Mouse (Mus musculus) embryo, embryonic 11.5 days (tissue): ENCODE results near the gene Rftn2.

Experiments used
- DNase-seq: peaks from one replicate; pipeline ENCODE4 v3.0.0-alpha.2; 2012; ENCODE audit warnings: low read depth, low spot score

Rftn2 gene

DNA sequence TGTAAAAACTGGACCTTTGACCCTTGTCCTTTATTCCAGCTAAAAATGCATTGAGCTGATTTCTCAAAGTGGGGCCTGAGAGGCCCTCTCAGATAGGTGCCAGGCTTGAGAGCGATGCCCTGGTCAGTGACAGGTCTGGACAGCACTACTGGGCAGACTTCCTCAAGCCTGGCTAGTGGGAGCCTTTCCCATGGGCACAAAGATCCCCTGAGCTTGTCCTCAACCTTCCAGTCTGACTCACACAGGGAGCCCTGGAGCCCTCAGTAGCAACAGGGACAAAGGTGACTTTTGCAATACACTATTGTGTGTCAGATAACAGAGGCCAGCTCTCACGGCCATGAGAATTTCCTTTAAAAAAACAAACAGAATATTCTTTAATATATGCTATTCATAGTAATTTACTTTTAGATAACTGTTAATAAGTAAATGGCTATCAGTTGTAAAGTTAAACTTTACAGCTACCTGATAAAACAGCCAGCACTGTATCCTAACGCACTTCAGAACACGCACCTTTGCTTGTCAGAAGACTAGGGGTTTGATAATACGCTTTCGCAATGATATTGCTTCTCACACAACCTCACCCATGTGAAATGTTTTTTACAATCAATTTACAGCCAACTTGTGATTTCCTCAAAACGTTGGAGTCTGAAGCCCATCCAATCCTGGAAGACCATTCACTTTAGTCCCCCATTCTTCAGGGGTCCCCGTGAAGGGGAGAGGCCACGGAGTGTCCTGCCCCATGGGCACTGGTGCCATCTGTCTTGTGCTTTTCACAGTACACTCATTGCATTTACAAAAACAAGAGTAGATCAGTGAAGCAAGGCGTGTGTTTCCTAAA lies 52.6 kb downstream of the Rftn2 start:
- DNase-seq = no peak

DNA sequence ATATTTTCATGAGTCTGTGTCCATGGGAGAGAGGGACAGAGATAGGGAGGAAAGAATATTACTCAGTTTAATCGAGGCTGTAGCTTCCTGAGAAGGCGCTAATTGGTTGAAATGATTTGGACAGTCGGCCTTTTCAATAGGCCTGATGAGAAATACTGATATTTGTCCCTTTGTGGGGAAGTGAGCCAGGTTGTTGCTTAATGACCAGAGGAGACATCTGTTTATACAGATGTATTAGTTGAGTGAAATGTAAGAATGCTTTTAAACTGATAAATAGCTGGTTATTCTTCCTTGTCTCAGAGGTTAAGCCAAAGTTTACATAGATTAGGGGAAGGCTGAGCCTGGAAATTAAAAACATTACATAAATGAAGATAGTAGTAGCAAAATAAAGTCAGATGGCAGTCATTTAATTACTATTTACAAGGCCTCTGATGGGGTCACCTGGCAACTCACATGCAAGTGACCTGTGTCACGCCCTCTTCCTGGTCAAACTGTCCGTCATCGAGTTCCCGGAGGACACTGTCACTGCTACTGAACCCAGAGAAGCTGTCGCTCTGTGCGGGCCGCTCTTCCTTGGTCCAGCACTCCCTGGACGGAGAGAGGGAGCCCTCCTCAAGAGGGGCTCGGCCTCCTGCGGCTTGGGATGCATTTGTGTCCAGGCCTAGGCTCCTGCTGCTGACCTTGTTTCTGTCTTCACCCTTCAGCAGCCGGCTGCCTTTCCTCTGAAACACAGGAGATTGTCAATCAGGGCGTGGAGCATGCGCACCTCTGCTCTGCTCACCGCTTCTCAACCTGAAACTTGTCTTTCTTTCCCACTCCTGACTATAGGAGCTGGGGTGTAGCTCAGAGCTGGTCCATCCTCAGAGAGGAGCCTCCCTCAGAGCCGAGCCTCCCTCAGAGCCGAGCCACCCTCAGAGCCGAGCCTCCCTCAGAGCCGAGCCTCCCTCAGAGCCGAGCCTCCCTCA lies 54.9 kb downstream of the Rftn2 start:
- no peak for DNase-seq

DNA sequence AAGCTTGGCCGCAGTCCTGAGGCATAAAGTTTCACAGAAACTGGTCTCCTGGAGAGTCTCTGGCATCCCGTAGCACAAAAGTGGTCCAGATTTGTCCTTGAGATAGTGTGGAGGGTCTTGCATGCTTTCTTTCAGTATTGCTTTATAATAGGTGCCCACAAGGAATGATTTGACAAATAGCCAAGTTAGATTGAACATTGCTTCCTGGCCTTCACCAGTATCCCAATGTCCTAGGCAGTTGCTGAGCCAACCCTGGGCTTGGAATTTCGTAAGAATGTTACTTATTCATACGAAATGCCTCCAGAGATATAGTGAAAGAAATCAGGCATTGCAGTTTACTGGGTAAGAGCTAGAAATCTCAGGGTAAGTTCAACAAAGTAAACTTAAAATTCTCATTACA lies 58.0 kb downstream of the Rftn2 start:
- no peak for DNase-seq

DNA sequence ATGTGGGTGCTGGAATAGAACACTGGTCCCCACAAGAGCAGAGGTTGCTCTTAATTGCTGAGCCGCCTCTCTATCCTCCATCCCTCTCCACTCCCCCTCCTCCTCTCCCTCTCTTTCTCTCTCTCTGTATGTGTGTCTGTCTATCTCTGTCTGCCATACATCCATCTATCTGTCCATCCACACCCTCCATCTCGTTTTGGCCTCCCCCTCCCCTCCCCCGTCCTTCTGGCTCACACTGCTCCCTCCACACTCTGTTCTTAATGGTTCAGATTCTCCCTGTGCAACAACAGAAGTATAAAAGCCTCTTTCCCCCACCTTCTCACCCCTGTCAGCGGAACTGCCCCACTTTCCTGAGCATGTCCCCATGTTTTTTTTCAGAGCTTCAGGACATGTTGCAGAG lies 59.0 kb downstream of the Rftn2 start:
- DNase-seq = no peak

DNA sequence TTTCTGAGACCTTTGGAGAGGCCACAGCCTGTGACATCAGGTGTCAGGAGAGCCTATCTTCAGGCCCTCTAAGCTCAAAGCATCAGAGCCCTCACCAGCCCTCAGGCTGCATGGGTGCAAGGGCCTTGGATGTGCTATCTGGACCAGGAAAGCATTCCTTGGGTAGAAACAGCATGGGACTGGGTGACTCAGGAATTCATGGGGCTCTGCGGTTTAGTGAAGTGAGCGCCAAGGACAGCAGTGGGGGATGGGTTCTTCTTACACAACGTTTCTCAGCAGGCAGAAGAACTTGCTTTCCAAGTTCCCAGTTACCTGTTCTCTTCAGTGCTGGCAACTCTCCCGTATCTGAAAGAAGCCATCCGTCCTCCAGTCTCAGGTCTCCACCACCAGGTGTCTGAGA lies 62.6 kb downstream of the Rftn2 start:
- DNase-seq = no peak

DNA sequence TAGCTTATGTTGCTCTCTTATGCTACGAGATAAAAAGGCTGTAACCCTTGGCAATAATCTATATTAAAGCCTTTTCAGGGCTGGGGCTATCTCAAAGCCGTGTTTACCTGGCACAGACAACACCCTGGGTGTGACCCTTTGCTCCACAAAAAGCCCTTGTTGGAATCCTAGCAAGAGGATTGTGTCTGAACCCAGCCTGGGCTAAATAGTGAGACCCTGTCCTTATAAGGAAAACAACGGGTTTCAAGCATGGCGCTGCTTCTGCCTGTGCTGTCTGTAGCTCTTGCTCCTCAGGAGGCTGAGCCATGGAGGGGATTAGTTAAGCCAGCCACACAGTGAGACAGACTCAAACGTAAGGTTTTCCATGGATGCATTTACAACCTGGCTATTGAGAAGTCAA lies 63.8 kb downstream of the Rftn2 start:
- DNase-seq = no peak

DNA sequence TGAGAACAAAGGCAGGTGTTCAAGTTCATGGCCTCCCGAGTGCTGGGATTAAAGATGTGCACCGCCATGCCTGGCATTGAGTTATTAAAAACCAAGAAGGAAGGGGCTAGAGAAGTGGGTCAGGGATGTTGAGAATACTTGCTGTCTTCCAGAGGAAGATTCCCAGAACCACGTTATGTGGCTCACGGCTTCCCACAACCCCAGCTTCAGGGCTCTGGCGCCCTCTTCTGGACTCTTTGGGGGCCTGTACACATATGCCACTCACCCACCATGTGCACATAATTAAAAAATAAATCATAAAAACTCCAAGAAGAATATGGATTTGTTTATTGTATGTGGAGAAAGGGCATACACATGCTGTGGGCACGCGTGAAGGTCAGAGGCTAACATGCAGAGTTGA lies 64.7 kb downstream of the Rftn2 start:
- no peak for DNase-seq

DNA sequence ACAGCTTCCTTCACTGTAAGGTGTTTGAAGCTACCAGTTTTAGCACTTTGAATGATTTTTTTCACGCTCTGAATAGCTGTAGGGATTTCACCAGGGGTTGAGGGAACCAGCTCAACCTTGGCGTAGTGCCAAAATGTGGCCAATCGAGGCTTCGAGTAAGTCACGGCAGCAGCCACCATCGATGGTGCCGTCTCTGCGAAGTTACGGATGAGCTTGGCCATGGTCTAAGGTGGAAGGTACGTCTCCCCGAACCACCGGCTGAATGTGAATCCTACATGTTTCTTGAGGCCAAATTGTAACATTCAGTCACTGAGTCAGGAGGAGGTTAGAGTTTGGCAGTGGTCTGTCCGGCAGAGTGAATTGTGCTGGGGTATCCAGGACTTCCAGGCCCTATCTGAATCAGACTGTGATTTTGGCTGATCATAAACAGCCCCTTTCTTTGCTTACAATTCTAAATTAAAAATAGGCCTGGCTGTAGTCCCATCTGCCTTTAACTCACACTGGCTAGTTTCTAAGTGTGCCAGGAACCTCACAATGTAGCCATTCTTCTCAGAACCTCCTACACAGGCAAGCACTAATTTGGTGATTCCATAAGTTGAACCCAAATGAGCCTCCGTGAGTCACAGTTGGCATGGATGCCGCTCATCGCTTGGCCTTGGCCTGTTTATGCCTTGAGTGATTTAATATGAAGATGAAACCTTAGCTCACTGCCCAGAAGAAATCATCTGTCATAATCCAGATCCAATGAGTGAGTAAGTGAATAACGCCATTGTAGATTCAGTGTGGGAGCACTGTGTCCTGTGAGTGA lies 65.5 kb downstream of the Rftn2 start:
- no peak for DNase-seq

DNA sequence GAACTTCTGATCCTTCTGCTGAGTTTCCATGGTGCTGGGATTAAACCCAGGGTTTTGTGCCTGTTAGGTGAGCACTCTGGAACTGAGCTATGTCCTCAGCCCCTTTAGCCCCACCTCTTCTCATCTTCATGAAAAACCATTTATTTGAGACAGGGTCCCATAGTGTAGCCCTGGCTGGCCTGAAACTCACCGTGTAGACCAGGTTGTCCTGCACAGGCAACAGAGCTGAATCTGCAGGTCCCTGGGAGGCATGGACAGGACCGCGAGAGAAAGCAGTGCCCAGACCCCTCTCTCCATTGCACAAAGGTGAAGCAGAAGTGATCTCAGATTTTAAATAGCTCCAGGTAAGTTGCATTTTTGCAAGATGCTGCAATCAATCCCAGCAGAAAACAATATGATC lies 66.4 kb downstream of the Rftn2 start:
- DNase-seq = no peak

DNA sequence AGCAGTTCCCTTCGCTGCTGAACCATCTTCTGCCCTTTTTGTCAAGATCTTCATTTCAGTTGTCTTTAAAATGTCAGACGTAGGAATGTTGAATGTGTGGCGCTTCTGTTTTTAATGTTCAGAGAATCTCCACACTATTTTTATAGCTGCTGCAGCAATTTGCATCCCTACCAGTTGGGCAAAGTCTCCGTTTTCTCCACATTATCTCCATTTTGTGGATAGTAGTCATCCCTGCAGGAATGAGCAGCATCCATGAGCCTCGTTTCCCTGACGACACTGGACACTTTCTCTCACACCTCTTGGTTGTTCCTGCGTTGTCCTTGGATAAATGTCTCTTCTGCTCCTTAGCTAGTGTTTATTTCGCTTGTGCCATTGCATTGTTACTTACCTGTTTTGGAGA lies 67.8 kb downstream of the Rftn2 start:
- no peak for DNase-seq

DNA sequence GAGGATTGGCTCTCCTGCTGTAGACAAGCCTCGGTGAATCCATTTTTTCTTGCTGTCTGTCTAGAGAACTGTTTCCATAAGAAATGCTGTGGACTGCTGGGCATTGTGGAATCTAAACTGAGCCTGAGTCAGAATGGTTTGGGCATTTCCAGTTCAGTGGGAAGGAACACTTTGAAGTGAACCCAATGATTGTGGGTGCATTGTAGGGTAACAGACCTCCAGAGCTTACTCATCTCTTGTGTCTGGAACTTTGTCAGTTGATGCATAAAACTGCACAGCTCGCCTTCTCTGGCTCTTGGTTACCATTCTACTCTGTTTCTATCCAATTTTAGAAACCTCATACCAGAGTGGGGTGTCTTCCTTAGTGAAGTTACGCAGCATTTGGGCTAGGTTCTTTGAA lies 68.4 kb downstream of the Rftn2 start:
- no peak for DNase-seq

DNA sequence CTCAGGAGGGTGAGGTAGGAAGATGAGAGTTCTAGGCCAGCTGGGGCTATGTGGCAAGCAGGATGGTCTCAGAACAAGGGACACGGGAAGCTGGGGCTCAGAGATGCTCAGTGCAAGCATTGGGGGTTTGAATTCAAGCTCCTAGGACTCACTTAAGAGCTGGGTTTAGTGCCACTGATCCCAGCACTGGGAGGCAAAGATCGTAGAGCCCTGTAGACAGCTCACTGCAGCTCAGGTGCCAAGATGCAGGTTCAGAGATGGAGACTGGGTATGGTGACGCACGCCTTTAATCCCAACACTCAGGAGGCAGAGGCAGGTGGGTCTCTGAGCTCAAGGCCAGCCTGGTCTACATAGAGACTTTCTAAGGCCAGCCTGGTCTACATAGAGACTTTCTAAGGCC lies 69.3 kb downstream of the Rftn2 start:
- DNase-seq = no peak

DNA sequence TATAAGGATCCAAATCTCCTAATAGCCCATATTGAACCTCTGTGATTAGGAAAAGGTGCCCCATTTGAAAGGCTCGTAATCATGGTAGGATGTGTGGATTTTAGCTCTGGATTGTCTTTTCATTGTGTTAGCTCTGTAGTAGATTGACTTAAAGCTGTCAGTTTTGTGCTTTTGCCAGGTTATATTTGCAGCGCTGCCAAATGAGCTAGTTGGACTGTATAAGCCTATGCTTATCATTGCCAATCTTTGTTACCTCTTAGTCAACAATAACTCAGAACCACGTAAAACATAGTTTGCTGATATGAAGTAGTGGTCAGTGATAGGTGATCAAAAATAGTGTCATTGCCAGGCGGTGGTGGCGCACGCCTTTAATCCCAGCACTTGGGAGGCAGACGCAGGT lies 81.0 kb downstream of the Rftn2 start:
- no peak for DNase-seq

DNA sequence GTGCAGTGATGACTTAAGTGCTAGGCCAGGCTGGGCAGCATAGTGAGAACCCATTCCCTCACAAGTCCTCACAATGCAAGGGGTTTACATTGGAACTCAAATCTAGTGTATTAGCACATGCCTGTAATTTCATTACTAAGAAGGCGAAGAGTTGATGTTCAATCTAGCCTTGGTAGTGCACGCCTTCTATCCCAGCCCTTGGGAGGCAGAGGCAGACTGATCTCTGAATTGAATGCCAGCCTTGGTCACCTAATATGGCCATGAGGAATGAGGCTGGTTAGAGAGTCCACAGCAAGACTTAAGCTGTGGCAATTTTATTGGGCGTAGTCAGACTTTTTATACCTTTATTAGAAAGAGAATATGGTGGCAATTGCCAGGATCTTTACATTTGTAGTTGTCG lies 82.2 kb downstream of the Rftn2 start:
- no peak for DNase-seq

DNA sequence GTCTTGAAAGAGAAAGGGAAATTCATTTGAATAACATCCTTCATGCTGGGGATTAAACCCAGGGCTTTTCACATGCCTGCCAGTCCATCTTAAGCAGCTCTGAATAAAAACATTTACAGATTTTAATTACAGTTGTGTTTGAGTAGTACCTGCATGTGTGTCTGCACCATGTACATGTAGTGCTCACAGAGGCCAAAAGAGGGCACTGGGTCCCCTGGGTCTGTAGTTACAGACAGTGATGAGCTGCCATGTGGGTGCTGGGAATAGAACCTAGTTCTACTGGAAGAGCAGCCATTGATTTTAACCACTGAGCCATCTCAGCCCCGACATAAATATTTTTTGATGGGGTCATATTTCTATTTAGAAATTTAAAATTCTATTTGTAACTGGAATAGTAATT lies 90.7 kb downstream of the Rftn2 start:
- DNase-seq = no peak

DNA sequence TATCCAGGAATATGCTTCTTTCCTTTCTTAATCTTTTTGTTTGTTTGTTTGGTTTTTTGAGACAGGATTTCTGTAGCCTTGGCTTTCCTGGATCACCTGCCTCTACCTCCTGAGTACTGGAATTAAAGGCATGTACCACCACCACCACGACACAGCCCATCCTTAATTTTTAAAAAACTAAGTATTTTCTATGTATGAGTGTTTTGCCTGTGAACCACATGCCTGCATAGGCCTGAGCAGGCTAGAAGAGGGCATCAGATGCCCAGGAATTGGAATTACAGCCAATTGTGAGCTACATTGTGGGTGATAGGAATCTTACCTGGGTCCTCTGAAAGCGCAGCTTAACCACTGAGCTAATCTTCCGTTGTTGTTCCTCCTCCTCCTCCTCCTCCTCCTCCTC lies 92.3 kb downstream of the Rftn2 start:
- DNase-seq = no peak

DNA sequence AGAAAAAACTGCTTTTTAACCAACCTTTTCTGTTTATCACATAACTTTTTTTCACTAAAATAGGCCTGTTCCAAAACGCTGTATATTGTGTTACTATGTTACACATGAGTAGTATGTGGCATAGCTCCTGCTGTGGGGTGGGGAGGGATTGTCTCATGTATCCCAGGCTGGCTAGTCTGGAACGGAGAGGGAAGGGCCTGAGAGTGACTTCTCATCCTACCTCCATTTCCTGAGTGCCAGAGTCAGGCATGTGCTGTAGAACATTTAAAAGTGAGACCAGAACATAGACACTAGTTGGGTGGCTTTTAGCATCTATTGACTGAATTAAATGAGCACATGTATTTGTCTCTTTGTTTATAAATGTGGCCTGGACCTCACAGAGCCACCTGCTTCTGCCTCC lies 93.4 kb downstream of the Rftn2 start:
- no peak for DNase-seq

DNA sequence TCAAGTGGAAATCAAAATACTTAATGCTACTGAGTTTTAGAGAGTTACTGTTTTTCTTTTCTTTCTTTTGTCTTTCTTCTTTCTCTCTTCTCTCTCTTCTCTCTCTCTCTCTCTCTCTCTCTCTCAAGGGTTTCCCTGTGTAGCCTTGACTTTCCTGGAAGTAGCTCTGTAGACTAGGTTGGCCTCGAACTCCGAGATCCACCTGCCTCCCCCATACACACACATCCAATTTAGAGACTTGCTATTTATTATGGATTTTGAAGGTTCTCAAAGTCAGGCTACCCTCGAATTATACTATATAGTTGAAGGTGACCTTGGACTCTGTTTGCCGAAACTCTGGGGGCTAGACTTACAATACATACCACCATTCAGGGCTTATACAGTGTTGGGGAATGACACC lies 94.3 kb downstream of the Rftn2 start:
- no peak for DNase-seq

DNA sequence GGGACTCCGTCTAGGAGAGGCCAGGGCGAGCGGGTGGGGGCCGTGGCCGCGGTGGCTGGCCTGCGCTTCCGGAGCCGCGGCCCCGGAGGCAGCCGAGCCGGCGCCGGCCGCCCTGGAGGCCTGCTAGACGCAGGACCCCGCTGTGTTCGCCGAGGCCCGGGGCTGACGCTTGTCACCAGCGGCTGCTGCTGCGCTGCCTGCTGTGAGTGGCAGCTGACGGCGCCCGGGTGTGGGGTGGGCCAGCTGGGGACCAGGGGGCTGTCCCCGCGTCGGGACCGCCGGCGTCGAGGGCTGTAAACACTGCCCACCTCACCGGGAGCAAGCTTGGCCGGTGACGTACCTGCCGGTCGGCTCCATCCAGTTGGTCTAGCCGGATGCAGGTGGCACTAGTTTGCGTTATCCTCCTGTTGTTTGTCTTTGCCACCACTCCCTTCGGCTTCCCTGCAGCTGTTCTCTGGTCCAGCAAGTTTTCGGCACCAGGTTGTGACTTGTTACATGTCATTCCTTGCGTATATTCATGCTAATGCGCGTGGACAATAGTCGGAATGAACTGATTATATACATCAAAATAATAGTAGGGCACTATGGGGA lies 95.1 kb downstream of the Rftn2 start:
- DNase-seq = peak; percentile 29

DNA sequence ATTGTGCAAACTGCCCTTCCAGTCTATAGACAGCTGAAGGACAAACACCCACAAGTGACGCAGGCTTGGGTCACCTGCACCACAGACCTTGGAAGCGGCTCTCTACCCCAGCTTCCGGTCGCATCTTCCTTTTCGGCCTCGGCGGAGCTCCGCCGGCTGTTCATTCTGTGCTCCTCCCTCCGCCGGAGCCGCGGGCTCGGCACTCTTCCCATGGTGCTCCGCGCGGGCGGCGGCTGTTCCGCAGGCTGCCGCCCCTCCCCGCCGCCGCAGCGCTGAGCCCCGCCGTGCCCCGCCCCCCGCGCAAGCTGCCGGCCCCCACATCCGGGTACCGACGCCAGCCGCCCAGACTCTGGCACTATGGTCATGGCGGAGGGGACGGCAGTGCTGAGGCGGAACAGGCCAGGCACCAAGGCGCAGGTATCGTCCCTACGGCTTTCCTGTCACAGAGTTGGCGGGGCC lies 95.6 kb downstream of the Rftn2 start, which contains the start of gene Mob4:
TSS of gene Mob4 (plus strand) at position 289 of the 459 bp plus-strand sequence.
- peak; percentile 86 for DNase-seq

DNA sequence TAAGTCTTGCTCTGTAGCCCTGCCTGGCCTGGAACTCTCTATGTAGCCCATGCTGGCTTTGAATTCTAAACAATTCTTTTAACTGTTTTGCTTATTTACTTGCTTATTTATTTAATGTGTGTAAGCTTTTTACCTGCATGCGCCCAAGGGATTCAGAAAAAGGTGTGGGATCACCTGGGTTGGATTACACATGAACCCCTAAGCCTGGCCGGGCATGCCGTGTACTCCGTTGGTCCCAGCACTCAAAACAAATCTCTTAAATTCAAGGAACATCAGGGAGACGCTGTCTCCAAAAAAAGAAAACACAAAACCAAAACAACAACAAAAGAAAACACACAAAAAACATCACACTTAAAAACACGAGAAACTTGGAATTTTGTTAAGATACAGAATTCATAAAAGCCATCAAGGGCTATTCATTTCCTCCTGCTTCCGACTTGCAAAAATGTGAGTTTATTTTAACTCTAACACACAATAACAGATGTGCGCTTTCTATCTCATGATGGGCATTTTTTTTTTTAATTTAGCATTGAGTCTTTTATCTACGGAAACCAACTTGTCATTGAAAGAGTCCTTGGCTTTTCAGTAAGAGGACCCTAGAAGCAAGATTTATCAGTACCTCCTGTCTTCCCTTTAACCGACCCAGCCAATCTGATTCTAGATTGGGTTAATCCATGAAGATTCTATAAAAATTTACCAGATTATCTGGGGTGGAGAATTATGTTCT lies 96.2 kb downstream of the Rftn2 start:
- DNase-seq = no peak
